Mouse (Mus musculus): ENCODE results near the gene Olfr49.

DNA sequence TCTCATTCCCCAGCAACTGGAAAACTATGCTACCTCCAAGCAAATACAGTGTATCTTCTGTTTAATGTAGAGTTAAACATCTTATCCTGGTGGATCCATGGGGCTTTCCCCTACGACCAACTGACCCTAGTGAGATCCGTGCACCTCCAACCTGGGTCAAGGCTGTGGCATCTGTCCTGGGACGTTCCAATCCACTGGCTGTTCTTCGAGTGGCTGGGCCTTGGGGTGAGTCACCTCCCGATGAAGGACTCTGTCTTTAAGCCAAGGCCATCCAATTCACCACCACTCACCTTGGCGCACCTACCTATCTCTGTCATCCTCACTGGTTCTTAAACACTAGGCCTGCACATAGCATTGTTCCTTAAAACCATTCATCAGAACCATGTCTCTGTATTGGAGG, 21.6 kb downstream of the Olfr49 start:
- no peak for TF ChIP-seq CTCF (IDR thresholded peaks at IDR 0.05; ENCODE audit: low read depth)
- TF ChIP-seq EP300 (IDR thresholded peaks at IDR 0.05; ENCODE audit: low read depth), result no peak
